Mouse (Mus musculus) lung, postnatal 0 days (tissue): ENCODE measurements at regions not wholly inside any gene's neighbourhood (a gene's known extent, or its start where the extent isn't known, plus 50 kb on each side); places are given as distances from the start of the nearest gene placed in this dataset.
"Not testable (repeated sequence)": the region's sequence is repeated elsewhere in the genome, so short reads cannot be mapped to it uniquely, and the experiment has no call there.

Source experiments
- ATAC-seq: fragments of 200-750 bp; cut with Nextera tagmentation; 2 replicates; pipeline ENCODE4 v1.8.0; 2017; ENCODE audit warnings: moderate library complexity
- DNase-seq: peaks from one replicate; pipeline ENCODE4 v3.0.0-alpha.2; 2016; ENCODE audit warnings: low spot score
- H3K27ac ChIP-seq: fragments of 300-500 bp; sonication (generic); 2 replicates; pipeline ENCODE4 v1.5.1; 2014; ENCODE audit warnings: antibody characterized with exemption, mild to moderate bottlenecking, low read length, mixed read lengths
- H3K27me3 ChIP-seq: fragments of 300-500 bp; sonication (generic); replicated peaks from 2 replicates; pipeline ENCODE4 v1.6.1; 2014; ENCODE audit warnings: low read length, mixed read lengths; ENCODE audit not compliant: insufficient read depth
- H3K36me3 ChIP-seq: fragments of 300-500 bp; sonication (generic); 2 replicates; pipeline ENCODE4 v1.6.1; 2014; ENCODE audit warnings: low read length, mixed read lengths; ENCODE audit not compliant: insufficient read depth
- H3K4me1 ChIP-seq: fragments of 300-500 bp; sonication (generic); 2 replicates; pipeline ENCODE4 v1.6.1; 2014; ENCODE audit warnings: antibody characterized with exemption, low read depth, low read length, mixed read lengths; ENCODE audit not compliant: insufficient read depth
- H3K4me2 ChIP-seq: fragments of 300-500 bp; sonication (generic); replicated peaks from 2 replicates; pipeline ENCODE4 v1.6.1; 2014; ENCODE audit warnings: low read depth, mild to moderate bottlenecking, low read length, moderate library complexity, mixed read lengths
- H3K4me3 ChIP-seq: fragments of 300-500 bp; sonication (generic); 2 replicates; pipeline ENCODE4 v1.5.1; 2014; ENCODE audit warnings: low read depth, low read length
- H3K9ac ChIP-seq: fragments of 300-500 bp; sonication (generic); replicated peaks from 2 replicates; pipeline ENCODE4 v1.6.1; 2014; ENCODE audit warnings: low read depth, mild to moderate bottlenecking
- H3K9me3 ChIP-seq: fragments of 300-500 bp; sonication (generic); 2 replicates; pipeline ENCODE4 v1.6.1; 2016; ENCODE audit warnings: low read length, mixed read lengths
- CTCF ChIP-seq: IDR thresholded peaks from 2 replicates; pipeline ENCODE4 v1.5.1; 2016; ENCODE audit warnings: antibody characterized with exemption, mild to moderate bottlenecking
- EP300 ChIP-seq: IDR thresholded peaks from 2 replicates; pipeline ENCODE4 v1.6.1; 2016; ENCODE audit warnings: antibody characterized with exemption, mild to moderate bottlenecking, control low read depth
- WGBS: fragments of 180-500 bp; shearing (Covaris S2); extraction: QIAGEN DNeasy Blood & Tissue Kit; methylation state at CpG from one replicate; pipeline ENCODE4 v1.1.7; 2014; 5-methylcytosine and 5-hydroxymethylcytosine counted together

- DNase-seq = no peak
These were observed 142.0 kb downstream of the Wdr20rt start for GRCm38 (mm10) chr12:65367334-65367733.

DNA sequence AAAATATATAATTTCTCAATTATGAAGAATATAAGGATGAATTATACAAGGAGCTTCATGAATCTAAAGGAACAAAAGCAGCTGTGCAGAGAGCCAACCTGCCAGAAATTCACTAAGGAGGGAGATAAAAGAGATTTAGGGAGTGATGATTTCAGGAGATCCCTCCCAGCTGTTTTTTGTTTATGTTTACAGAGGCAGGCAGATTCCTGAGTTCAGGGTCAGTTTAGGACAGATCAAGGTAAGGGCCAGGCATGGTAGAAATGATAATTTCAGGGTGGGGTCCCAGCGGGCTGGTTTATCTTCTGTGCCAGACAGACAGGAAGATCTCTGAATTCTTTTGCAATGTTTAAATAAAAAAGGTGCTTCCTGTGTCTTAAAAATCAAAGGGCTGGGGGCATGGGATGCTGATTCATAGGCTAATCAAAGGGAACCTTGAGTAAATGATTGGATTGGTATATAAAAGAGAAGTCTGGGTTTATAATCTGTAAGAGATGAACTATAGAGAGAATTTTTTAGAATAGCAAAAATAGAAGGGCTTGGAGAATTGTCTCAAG lies 142.6 kb downstream of the Wdr20rt start:
- no peak overlapping the region for H3K4me3 ChIP-seq
- H3K27me3 ChIP-seq = no peaks in the 10 kb centered on the region
- WGBS = 56% methylated on average over 1 of the region's 1 CpGs
- no peak for DNase-seq
- no peak overlapping the region for H3K27ac ChIP-seq
- ATAC-seq = no peak
- H3K9ac ChIP-seq = no peak overlapping the region
- no peaks in the 10 kb centered on the region for H3K4me1 ChIP-seq
- no peaks in the 10 kb centered on the region for H3K36me3 ChIP-seq
- no peak overlapping the region for H3K4me2 ChIP-seq
- no peaks in the 10 kb centered on the region for H3K9me3 ChIP-seq
- no peak for TF ChIP-seq EP300
- no peak for TF ChIP-seq CTCF

More at GRCm38 (mm10) chr12:65367334-65367733, 142.0 kb downstream of the Wdr20rt start:
- no peak for ATAC-seq
- no peaks in the 10 kb centered on the region for H3K27me3 ChIP-seq
- 2% methylated on average over 4 of the region's 4 CpGs for WGBS
- H3K36me3 ChIP-seq = no peaks in the 10 kb centered on the region
- H3K9ac ChIP-seq = no peak overlapping the region
- TF ChIP-seq EP300 = no peak
- TF ChIP-seq CTCF = no peak
- H3K4me3 ChIP-seq = no peak overlapping the region
- H3K4me2 ChIP-seq = no peak overlapping the region
- no peaks in the 10 kb centered on the region for H3K9me3 ChIP-seq
- no peaks in the 10 kb centered on the region for H3K4me1 ChIP-seq
- no peak overlapping the region for H3K27ac ChIP-seq

DNA sequence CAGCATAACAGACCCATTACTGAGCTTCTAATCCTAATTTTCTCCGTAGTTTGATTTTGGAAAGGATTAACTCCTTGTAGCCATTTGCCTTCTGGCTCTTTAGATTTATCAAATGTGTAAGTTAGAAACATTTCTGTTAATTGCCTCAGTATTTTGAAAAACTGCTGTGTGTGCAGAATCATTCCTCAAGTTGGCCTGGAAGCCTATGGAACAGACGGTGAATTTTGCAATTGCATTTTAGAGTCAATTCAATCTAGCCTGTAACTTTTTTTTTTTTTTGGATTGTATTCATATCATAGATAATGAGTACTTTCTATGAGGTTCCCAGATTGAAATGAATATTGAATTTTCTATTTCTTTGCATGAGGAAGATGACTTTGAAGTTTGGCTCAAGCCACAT lies 146.3 kb downstream of the Wdr20rt start:
- Histone ChIP-seq H3K4me3 (no peak overlapping the region), H3K36me3 (no peaks in the 10 kb centered on the region), H3K27me3 (no peaks in the 10 kb centered on the region), H3K9me3 (no peaks in the 10 kb centered on the region), H3K9ac (no peak overlapping the region), H3K4me1 (no peaks in the 10 kb centered on the region), H3K4me2 (no peak overlapping the region), H3K27ac (no peak overlapping the region)
- 73% methylated on average over 2 of the region's 2 CpGs for WGBS
- DNase-seq (no peak), ATAC-seq (no peak)
- TF ChIP-seq EP300 = no peak
- no peak for TF ChIP-seq CTCF

- no peaks in the 10 kb centered on the region for H3K36me3 ChIP-seq
- no peak overlapping the region for H3K4me3 ChIP-seq
- no peaks in the 10 kb centered on the region for H3K9me3 ChIP-seq
- 83% methylated on average over 1 of the region's 1 CpGs for WGBS
- no peaks in the 10 kb centered on the region for H3K4me1 ChIP-seq
- no peaks in the 10 kb centered on the region for H3K27me3 ChIP-seq
- H3K9ac ChIP-seq = no peak overlapping the region
- DNase-seq (no peak), ATAC-seq (no peak)
- H3K4me2 ChIP-seq = no peak overlapping the region
- no peak for TF ChIP-seq EP300
- no peak for TF ChIP-seq CTCF
- H3K27ac ChIP-seq = no peak overlapping the region
These were observed 154.0 kb downstream of the Wdr20rt start for GRCm38 (mm10) chr12:65379321-65379720.

- H3K9ac ChIP-seq = no peak overlapping the region
- H3K4me3 ChIP-seq = no peak overlapping the region
- H3K27ac ChIP-seq = no peak overlapping the region
- 51% methylated on average over 5 of the region's 5 CpGs for WGBS
- H3K9me3 ChIP-seq = no peaks in the 10 kb centered on the region
- no peak for TF ChIP-seq CTCF
- TF ChIP-seq EP300 = no peak
- H3K4me1 ChIP-seq = no peaks in the 10 kb centered on the region
- ATAC-seq = no peak
- no peaks in the 10 kb centered on the region for H3K27me3 ChIP-seq
- H3K4me2 ChIP-seq = no peak overlapping the region
- DNase-seq = no peak
- no peaks in the 10 kb centered on the region for H3K36me3 ChIP-seq
These were observed 156.9 kb downstream of the Wdr20rt start for GRCm38 (mm10) chr12:65382118-65382791.

GRCm38 (mm10) chr12:65382796-65383195 lies 157.5 kb downstream of the Wdr20rt start:
- H3K27ac ChIP-seq, H3K4me2 ChIP-seq, DNase-seq, H3K4me1 ChIP-seq, ATAC-seq, H3K27me3 ChIP-seq, H3K9me3 ChIP-seq, H3K36me3 ChIP-seq, H3K4me3 ChIP-seq, H3K9ac ChIP-seq: not testable (repeated sequence)
- 92% methylated on average over 11 of the region's 11 CpGs for WGBS
